Mouse (Mus musculus): Measurements from ENCODE around the gene Prss38.

DNA sequence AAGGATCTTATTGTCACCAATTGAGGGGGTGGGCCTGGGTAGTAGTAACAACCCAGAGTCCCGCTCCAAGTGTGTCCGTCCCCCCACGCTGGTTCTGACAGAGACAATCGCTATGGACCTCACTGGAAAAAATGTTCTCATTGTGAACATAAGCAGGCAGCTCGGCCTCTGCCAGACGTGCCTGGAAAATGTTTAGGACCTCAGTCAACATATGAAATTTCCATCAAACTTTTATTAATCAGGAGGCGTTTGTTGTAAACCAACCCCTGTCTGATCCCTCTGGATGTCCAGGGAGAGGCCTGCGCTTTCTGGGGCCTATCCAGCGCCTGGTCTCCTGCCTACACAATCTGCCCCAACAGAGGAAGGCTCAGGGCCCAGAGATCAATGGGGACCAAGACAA is 11.4 kb downstream of the Prss38 start:
- TF ChIP-seq POLR2A (IDR thresholded peaks at IDR 0.05; ENCODE audit: insufficient read depth, low read depth, low read length) (no peak), CTCF (IDR thresholded peaks at IDR 0.05) (no peak), EP300 (IDR thresholded peaks at IDR 0.05; ENCODE audit: insufficient read depth, low read depth, low read length) (no peak)
